Mouse (Mus musculus): Measurements from ENCODE around the gene Gab1. TPM values are rescaled to one million over a fixed set of nuclear protein-coding genes. Genes with fewer than 3 reads are reported as not detected.

Gab1 gene
- polyA plus RNA-seq, 1 experiment from 2014 or later: 15.8 TPM

GRCm38 (mm10) chr8:80868801-80869323, 11.5 kb downstream of the Gab1 start:
- Histone ChIP-seq H3K9me3 (no peaks in the 10 kb centered on the region), H3K27ac (no peak overlapping the region), H3K4me1 (replicated peaks) (peaks cover 64% of the 10 kb centered on the region), H3K27me3 (ENCODE audit: insufficient read depth, poor library complexity, severe bottlenecking) (no peaks in the 10 kb centered on the region), H3K4me3 (no peak overlapping the region), H3K36me3 (no peaks in the 10 kb centered on the region)
- 80% methylated on average over 11 of the region's 11 CpGs for WGBS
- DNase-seq (ENCODE audit: low spot score): no peak

GRCm38 (mm10) chr8:80868006-80868702, 12.2 kb downstream of the Gab1 start:
- H3K36me3 ChIP-seq: no peaks in the 10 kb centered on the region
- DNase-seq (ENCODE audit: low spot score): no peak
- no peak overlapping the region for H3K4me3 ChIP-seq
- H3K27me3 ChIP-seq (ENCODE audit: insufficient read depth, poor library complexity, severe bottlenecking): no peaks in the 10 kb centered on the region
- H3K9me3 ChIP-seq: no peaks in the 10 kb centered on the region
- 77% methylated on average over 12 of the region's 12 CpGs for WGBS
- H3K27ac ChIP-seq: no peak overlapping the region
- H3K4me1 ChIP-seq (replicated peaks): peaks cover 68% of the 10 kb centered on the region

- Histone ChIP-seq H3K4me1 (replicated peaks) (peaks cover 66% of the 10 kb centered on the region), H3K27me3 (ENCODE audit: insufficient read depth, poor library complexity, severe bottlenecking) (no peaks in the 10 kb centered on the region), H3K36me3 (no peaks in the 10 kb centered on the region), H3K27ac (0 out of 2 replicates have a peak overlapping the region, but pooled peaks have one; percentile 8), H3K4me3 (no peak overlapping the region), H3K9me3 (no peaks in the 10 kb centered on the region)
- 83% methylated on average over 3 of the region's 3 CpGs for WGBS
- no peak for DNase-seq (ENCODE audit: low spot score)
Measured at GRCm38 (mm10) chr8:80867598-80867997, 12.7 kb downstream of the Gab1 start.

- no peak overlapping the region for H3K4me3 ChIP-seq
Measured at GRCm38 (mm10) chr8:80865181-80865784, 15.0 kb downstream of the Gab1 start.

GRCm38 (mm10) chr8:80863393-80863792, 16.9 kb downstream of the Gab1 start:
- Histone ChIP-seq H3K9me3 (no peaks in the 10 kb centered on the region), H3K36me3 (peaks cover 8% of the 10 kb centered on the region; the same call in 1 of the 2 replicates), H3K4me3 (no peak overlapping the region), H3K27me3 (ENCODE audit: insufficient read depth, poor library complexity, severe bottlenecking) (no peaks in the 10 kb centered on the region), H3K4me1 (replicated peaks) (peaks cover 43% of the 10 kb centered on the region), H3K27ac (0 out of 2 replicates have a peak overlapping the region, but pooled peaks have one; percentile 29)
- WGBS: 86% methylated on average over 5 of the region's 5 CpGs
- DNase-seq (ENCODE audit: low spot score): no peak

More at GRCm38 (mm10) chr8:80865181-80865784, 15.0 kb downstream of the Gab1 start:
- no peak for DNase-seq (ENCODE audit: low spot score)
- Histone ChIP-seq H3K36me3 (0 out of 2 replicates have a peak, but pooled peaks cover 3% of the 10 kb centered on the region), H3K9me3 (no peaks in the 10 kb centered on the region), H3K27me3 (ENCODE audit: insufficient read depth, poor library complexity, severe bottlenecking) (no peaks in the 10 kb centered on the region), H3K27ac (peak overlapping the region; percentile 50; the same call in 1 of the 2 replicates), H3K4me1 (replicated peaks) (peaks cover 56% of the 10 kb centered on the region)
- 70% methylated on average over 8 of the region's 8 CpGs for WGBS

GRCm38 (mm10) chr8:80859180-80859775, 21.0 kb downstream of the Gab1 start:
- peaks cover 9% of the 10 kb centered on the region; the same call in 1 of the 2 replicates for H3K4me1 ChIP-seq (replicated peaks)
- no peaks in the 10 kb centered on the region for H3K27me3 ChIP-seq (ENCODE audit: insufficient read depth, poor library complexity, severe bottlenecking)
- DNase-seq (ENCODE audit: low spot score): no peak
- H3K4me3 ChIP-seq: no peak overlapping the region
- H3K9me3 ChIP-seq: no peaks in the 10 kb centered on the region
- 97% methylated on average over 26 of the region's 26 CpGs for WGBS
- H3K27ac ChIP-seq: no peak overlapping the region
- peaks cover 8% of the 10 kb centered on the region; the same call in 1 of the 2 replicates for H3K36me3 ChIP-seq

GRCm38 (mm10) chr8:80857851-80858367, 22.4 kb downstream of the Gab1 start:
- Histone ChIP-seq H3K4me3 (no peak overlapping the region), H3K27me3 (ENCODE audit: insufficient read depth, poor library complexity, severe bottlenecking) (no peaks in the 10 kb centered on the region), H3K4me1 (replicated peaks) (peaks cover 1% of the 10 kb centered on the region; the same call in 1 of the 2 replicates), H3K27ac (no peak overlapping the region), H3K36me3 (peaks cover 8% of the 10 kb centered on the region; the same call in 1 of the 2 replicates), H3K9me3 (no peaks in the 10 kb centered on the region)
- no peak for DNase-seq (ENCODE audit: low spot score)
- 92% methylated on average over 12 of the region's 12 CpGs for WGBS

GRCm38 (mm10) chr8:80857128-80857527, 23.2 kb downstream of the Gab1 start:
- H3K4me3 ChIP-seq: no peak overlapping the region

GRCm38 (mm10) chr8:80856606-80857005, 23.7 kb downstream of the Gab1 start:
- WGBS: 92% methylated on average over 6 of the region's 6 CpGs
- H3K27ac ChIP-seq: no peak overlapping the region
- DNase-seq (ENCODE audit: low spot score): no peak

More at GRCm38 (mm10) chr8:80857128-80857527, 23.2 kb downstream of the Gab1 start:
- WGBS: 76% methylated on average over 3 of the region's 3 CpGs
- Histone ChIP-seq H3K27me3 (ENCODE audit: insufficient read depth, poor library complexity, severe bottlenecking) (no peaks in the 10 kb centered on the region), H3K4me1 (replicated peaks) (peaks cover 2% of the 10 kb centered on the region; the same call in 1 of the 2 replicates), H3K27ac (no peak overlapping the region), H3K36me3 (peaks cover 8% of the 10 kb centered on the region; the same call in 1 of the 2 replicates), H3K9me3 (no peaks in the 10 kb centered on the region)
- DNase-seq (ENCODE audit: low spot score): no peak

GRCm38 (mm10) chr8:80853622-80854021, 26.7 kb downstream of the Gab1 start:
- Histone ChIP-seq H3K9me3 (no peaks in the 10 kb centered on the region), H3K27me3 (ENCODE audit: insufficient read depth, poor library complexity, severe bottlenecking) (no peaks in the 10 kb centered on the region), H3K27ac (no peak overlapping the region), H3K4me3 (no peak overlapping the region), H3K36me3 (no peaks in the 10 kb centered on the region), H3K4me1 (replicated peaks) (peaks cover 3% of the 10 kb centered on the region; the same call in 1 of the 2 replicates)
- 92% methylated on average over 13 of the region's 13 CpGs for WGBS
- DNase-seq (ENCODE audit: low spot score): no peak

More at GRCm38 (mm10) chr8:80856606-80857005, 23.7 kb downstream of the Gab1 start:
- Histone ChIP-seq H3K27me3 (ENCODE audit: insufficient read depth, poor library complexity, severe bottlenecking) (no peaks in the 10 kb centered on the region), H3K4me1 (replicated peaks) (peaks cover 2% of the 10 kb centered on the region; the same call in 1 of the 2 replicates), H3K36me3 (peaks cover 8% of the 10 kb centered on the region; the same call in 1 of the 2 replicates), H3K4me3 (no peak overlapping the region), H3K9me3 (no peaks in the 10 kb centered on the region)

GRCm38 (mm10) chr8:80853208-80853607, 27.1 kb downstream of the Gab1 start:
- Histone ChIP-seq H3K4me3 (no peak overlapping the region), H3K4me1 (replicated peaks) (peaks cover 8% of the 10 kb centered on the region; the same call in 1 of the 2 replicates), H3K9me3 (no peaks in the 10 kb centered on the region), H3K27me3 (ENCODE audit: insufficient read depth, poor library complexity, severe bottlenecking) (no peaks in the 10 kb centered on the region), H3K27ac (peak overlapping the region; percentile 35; the same call in 1 of the 2 replicates), H3K36me3 (no peaks in the 10 kb centered on the region)
- 80% methylated on average over 6 of the region's 6 CpGs for WGBS
- no peak for DNase-seq (ENCODE audit: low spot score)

- H3K27me3 ChIP-seq (ENCODE audit: insufficient read depth, poor library complexity, severe bottlenecking): no peaks in the 10 kb centered on the region
- 81% methylated on average over 8 of the region's 9 CpGs for WGBS
- peaks cover 10% of the 10 kb centered on the region; the same call in 1 of the 2 replicates for H3K4me1 ChIP-seq (replicated peaks)
- no peak overlapping the region for H3K4me3 ChIP-seq
- H3K36me3 ChIP-seq: no peaks in the 10 kb centered on the region
- H3K9me3 ChIP-seq: no peaks in the 10 kb centered on the region
- peak overlapping the region; percentile 35; the same call in 1 of the 2 replicates for H3K27ac ChIP-seq
- DNase-seq (ENCODE audit: low spot score): no peak
Measured at GRCm38 (mm10) chr8:80852412-80853165, 27.7 kb downstream of the Gab1 start.

Measured in hindbrain, embryonic 10.5 days (tissue).